Mouse (Mus musculus) cerebellum, postnatal 10 days (tissue): ENCODE results near the gene Rhbdd2.

Source experiments
- DNase-seq, 2 experiments: peaks; one replicate each; pipeline ENCODE4 v3.0.0; 2021; ENCODE audit warnings: mixed read lengths in 2 of 2

Gene Rhbdd2

GRCm38 (mm10) chr5:135682942-135683570 lies 50.6 kb downstream of the Rhbdd2 start:
- DNase-seq: no peak

DNA sequence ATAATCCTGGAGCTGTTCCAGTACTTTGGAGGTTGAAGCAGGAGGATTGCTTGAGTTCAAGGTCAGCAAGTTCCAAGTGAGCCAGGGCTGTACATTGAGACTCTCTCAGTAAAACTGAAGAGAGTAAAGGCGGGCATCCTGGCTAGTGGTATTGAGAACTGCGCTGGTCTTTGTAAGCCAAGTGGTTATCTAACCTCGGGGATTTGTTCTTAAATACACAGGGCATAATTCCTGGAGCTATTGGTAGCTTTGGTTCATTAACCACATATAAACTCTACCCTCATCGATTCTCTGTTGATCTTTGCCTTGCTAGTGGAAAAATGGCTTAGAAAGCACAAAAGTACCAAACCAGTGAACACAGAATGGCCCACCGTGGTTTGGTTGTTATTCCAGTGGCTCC lies 58.0 kb downstream of the Rhbdd2 start:
- no peak for DNase-seq

DNA sequence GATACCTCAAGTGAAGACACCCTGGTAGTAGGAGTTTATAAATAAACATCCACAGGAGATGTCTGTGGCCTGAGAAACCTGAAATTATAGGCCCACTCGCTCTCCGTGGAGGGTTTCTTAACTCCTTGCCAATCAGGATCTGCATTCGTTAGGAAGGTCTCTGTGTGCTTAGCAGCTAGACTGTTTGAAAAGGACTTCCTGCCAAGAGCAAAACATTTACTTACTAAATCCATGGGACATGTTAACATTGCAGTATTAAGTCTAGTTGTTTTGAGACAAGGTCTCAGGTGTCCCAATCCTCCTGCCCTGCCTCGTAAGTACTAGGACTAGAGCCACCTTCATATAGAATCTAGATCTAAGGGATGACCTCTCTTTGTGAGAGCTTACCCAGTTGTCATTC lies 58.8 kb downstream of the Rhbdd2 start:
- no peak for DNase-seq

DNA sequence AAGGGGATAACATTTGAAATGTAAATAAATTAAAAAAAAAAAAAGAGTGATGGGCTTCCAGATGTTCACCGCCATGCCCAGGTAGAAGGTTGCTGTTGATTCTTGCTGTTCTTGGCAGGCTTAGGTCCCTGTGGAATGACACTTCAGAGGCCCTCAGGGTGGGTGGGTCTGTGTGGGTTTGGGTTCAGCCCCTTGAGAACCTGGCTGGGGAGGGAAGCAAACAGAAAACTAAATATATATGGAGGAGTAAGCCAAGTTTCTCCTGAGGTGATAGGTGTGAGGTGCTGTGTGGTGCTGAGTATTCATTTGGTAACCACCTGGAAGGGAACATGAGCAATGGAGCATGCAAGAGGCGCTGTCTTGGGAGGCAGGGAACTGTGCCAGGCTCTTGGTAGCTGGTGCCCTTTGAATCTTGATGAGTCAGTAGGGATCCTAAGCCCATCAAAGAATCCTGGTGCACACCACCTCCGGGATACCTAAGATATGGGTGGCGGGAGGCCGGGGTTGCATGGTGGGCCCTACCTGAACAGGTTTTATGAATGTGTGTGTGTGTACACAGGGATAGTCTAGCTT lies 60.9 kb downstream of the Rhbdd2 start:
- no peak for DNase-seq

DNA sequence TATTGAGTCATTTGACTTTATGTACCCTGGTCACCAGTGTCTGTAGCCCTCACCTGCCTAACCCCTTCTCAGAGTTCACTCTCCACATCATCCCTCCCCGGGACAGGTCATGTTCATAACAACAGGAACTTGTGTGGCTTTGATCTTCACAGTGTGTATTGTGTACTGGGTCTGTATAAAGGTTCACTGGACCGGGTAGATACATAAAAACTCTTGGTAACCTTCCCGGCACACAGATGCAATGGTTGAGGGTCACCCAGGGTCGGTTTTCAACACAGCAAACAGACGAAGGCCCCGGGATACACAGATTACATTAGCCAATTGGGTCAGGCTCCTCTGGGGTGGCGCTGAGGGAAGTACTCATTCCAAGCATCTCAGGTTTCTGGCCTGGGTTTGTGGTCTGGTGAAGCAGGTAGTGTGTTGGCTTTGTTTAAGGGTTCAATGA lies 62.9 kb downstream of the Rhbdd2 start:
- no peak for DNase-seq
